Mouse (Mus musculus): ENCODE measurements around the gene Vps72.
"Not testable (repeated sequence)": the region's sequence is repeated elsewhere in the genome, so short reads cannot be mapped to it uniquely, and the experiment has no call there.

Gene Vps72

GRCm38 (mm10) chr3:95110911-95111726 lies at the start of gene Vps72:
TSS of gene Vps72 (plus strand) at chr3:95111022.
- DNase-seq (ENCODE audit: low read depth) = peak; percentile 92

DNA sequence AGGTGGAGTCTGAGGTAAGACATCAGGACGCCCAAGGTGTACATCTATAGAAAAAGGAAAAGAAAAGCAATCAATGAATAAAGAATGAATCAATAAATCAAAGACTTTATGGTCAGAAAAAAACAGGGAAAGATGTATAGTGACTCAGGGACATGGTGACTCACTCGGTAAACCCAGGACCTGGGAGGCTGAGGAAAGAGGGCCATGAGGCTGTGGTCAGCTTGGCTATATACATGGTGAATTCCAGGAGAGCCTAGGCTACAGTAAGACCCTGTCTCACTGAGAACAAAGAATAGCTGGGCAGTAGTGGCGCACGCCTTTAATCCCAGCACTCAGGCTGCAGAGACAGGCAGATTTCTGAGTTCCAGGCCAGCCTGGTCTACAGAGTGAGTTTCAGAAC lies 47.1 kb upstream of the Vps72 start:
- DNase-seq (ENCODE audit: low read depth) = no peak

GRCm38 (mm10) chr3:95065553-95065952 lies 45.3 kb upstream of the Vps72 start:
- no peak for DNase-seq (ENCODE audit: low read depth)

DNA sequence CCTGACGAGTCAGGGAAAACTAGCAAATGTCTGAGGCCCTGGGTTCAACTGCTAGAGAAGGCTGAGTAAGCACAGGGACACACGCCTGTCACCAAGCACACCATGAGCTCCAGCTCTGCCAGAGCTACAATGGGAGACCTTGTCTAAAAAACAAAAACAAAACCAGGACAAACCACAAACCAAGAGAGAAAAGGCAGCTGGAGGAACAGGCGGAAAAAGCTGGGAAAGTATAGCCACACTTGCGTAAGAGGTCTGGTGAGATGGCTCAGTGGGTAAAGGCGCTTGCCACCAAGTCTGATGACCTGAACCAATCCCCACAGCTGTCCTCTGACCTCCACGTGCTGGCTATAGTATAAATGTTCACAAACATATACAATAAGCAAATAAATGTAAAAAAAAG lies 44.7 kb upstream of the Vps72 start:
- DNase-seq (ENCODE audit: low read depth) = no peak

DNA sequence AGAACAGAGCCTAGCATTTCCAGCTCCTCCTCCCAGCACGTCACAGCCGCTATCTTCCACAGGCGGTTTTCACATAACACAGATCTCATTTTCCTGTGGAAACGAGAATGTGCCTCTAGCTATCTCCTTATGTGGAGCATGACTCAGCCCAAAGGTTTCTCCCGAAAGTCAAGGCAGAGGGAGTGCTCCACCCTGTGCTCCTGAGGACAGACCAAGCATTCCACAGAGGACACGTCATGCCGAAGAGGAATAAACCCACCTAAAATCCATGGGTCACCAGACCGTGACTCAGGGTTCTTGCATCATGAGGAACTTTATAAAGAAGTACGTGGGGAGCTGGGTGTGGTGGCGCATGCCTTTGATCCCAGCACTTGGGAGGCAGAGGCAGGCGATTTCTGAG lies 44.3 kb upstream of the Vps72 start:
- DNase-seq (ENCODE audit: low read depth) = no peak

GRCm38 (mm10) chr3:95071606-95072005 lies 39.2 kb upstream of the Vps72 start:
- no peak for DNase-seq (ENCODE audit: low read depth)

- no peak for DNase-seq (ENCODE audit: low read depth)
Measured at GRCm38 (mm10) chr3:95088071-95088470, 22.8 kb upstream of the Vps72 start.

DNA sequence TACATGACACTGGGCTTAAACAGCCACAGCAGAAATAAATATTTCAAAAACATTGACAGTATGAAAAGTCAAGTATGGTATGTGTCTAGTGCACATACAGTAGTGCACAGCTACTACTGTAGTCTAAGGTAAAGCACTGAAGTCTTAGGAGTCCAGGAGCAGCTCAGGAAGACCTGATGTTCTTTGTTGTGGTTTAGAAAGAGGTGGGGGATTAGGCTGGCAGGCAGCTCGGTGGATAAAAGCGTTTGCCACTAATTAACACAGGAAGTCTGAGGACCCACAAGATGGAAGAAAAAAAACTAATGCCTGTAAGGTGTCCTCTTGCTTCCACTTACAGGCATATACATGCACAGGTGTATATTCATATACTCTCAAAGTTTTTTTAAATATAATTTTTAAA lies 10.0 kb upstream of the Vps72 start:
- peak; percentile 47 for DNase-seq (ENCODE audit: low read depth)

DNA sequence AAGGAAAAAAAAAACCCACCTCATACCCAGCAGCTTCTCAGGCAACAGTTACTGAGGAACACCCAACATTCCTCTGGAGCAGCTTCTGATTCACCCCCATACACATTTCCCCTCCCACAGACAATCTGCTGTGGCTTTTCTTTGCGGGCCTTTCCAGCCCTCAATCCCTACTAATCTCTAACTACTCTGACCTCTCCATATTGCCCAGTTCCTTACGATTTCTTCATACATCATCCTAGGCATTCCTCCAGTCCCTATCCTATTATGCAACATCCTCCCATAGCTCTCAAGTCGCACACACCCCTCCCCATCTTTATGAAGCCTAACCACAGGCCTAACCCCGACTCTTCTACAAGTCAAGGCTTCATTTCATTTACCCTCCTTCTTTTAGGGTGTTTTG lies 5.7 kb upstream of the Vps72 start:
- DNase-seq (ENCODE audit: low read depth) = peak; percentile 29

DNA sequence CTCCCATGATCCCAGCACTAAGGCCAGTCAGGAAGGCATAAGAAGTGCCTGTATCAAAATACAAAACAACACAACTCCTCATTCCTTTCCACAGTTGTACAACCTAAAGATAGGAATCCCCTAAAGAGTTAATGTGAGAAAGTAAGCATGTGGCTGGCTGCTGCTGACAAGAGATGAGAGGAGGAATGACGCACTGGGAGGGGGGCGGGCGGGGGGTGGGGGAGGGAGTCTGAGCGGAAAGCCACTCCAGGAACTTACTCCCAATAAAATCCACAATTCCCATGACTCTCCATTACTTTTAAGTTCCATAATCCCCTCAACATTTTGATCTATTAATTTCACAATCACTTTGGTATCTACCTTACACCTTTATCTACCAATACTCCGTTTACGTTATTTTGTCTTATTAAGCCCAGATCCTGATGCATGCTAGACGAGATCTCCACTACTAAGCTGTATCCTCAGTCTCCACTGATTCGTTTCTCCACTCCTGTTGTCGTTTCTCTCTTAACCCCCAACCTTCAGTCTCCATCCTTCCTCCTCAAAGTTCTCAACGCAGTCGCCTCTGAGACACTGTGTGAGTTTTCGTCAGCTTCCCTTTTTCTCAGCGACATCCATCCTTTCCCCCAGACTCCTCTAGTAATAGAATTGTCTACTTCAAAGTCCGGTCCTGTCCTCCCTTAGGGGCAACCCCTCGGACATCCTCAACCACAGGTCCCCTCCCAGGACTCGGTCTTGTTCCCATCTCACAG lies 5.1 kb upstream of the Vps72 start:
- peak; percentile 30 for DNase-seq (ENCODE audit: low read depth)

DNA sequence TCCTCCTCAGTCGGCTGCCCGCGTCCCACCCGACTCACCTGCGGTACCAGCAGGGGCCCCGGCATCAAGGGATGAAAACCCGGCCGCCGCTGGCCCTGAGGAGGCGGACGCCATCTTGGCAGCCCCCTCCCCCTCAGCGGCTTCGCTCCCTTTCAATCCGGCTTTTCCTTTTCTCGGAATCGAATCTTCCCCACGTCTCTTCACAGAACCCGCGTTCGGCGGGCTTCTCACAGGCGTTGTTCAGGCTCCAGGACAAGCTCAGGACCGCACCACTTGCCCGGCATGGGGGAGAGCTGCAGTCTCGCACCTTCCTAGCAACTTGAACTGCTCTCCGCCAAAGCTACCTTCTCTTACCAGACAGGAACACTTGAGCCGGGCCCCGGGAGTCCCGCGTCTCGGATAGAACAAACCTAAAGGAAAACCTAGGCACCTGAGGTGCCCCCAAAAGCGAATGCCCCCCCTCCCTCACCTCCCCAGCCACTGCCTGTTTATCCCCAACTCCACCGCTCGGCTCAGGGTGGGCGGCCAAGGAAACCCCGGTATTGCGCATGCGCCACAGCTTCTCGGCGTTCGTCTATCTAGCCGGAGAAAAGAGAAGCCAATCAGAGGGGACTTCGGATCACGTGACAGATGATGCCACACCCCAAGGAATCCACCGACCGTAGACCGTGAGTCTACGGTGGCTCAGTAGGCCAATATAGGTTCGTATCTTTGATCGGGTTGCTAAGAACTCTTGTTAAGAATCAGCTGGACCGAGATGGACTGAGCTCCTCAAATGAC lies 4.3 kb upstream of the Vps72 start, which contains the start of gene Pip5k1a:
Pip5k1a (minus strand) TSS at position 593 of the 780 bp plus-strand sequence.
- peak; percentile 98 for DNase-seq (ENCODE audit: low read depth)

DNA sequence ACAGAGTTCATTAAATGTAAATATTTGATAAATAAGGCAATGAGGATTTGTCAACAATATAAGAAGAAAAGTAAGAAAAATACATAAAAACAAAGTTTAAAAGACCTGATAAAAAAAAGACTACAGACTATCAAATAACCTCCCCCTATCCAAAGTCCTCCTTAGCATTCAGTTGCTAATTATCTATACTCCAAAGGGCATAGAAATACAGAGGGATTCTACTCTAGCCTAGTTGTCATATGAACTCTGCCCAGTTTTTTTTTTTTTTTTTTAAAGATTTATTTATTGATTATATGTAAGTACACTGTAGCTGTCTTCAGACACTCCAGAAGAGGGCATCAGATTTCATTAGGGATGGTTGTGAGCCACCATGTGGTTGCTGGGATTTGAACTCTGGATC lies 3.5 kb upstream of the Vps72 start:
- DNase-seq (ENCODE audit: low read depth) = not testable (repeated sequence)

GRCm38 (mm10) chr3:95107898-95108297 lies 2.9 kb upstream of the Vps72 start:
- peak; percentile 44 for DNase-seq (ENCODE audit: low read depth)

DNA sequence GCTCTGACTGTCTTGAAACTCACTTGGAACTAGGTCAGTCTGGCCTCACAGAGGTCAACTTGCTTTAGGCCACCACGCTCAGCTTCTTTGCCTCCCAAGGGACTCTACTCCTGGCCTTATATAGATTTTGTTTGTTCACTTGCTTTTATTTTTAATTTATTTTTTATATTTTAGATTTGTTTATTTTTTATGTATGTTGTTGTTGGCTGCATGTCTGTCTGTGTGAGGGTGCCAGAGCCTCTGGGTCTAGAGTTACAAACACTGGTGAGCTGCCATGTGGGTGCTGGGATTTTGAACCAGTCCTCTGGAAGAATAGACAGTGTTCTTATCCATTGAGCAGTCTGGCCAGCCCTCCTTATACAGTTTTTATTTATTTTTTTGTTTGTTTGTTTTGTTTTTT lies 1.9 kb downstream of the Vps72 start:
- no peak for DNase-seq (ENCODE audit: low read depth)

GRCm38 (mm10) chr3:95117751-95118150 lies 6.9 kb downstream of the Vps72 start:
- no peak for DNase-seq (ENCODE audit: low read depth)

DNA sequence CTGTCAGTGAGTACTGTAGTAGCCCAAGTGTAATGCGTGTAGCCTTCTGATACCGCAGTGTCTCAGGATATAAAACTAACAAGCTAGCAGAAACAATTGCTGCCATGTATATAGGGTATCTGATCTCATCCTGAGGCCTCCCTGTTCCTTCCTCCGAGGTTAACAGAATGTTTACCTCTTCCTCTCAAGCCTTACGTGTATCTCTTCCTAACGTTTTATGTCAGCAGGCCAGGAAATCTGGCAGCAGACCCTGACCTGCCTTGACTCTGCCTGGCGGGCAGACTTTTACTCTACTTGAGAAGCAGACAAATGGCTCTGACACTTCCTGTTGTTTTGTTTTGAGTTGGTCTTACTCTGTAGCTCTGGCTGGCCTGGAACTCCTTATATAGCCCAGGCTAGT lies 10.8 kb downstream of the Vps72 start:
- no peak for DNase-seq (ENCODE audit: low read depth)

DNA sequence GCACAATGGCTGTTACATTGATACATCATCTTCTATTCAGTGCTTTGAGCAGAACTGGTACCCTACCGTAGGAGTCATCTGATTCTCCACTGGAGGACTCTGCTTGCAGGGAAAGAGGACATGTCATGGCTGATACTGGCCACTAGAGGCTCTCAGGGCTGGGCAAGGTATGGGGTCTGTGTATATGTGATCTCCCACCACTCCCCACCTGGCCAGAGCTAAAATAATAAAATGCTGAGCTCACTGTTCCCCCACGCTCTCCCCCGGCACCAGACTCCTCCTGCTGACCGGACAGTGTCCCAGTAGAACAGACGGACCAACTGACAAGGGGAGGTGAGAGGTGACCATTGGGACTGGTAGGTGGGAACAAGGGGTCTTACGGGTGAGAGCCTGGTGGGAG lies 13.4 kb downstream of the Vps72 start, which contains the start of gene Tmod4:
Tmod4 (plus strand) TSS at position 231 of the 400 bp plus-strand sequence.
- peak; percentile 42 for DNase-seq (ENCODE audit: low read depth)

DNA sequence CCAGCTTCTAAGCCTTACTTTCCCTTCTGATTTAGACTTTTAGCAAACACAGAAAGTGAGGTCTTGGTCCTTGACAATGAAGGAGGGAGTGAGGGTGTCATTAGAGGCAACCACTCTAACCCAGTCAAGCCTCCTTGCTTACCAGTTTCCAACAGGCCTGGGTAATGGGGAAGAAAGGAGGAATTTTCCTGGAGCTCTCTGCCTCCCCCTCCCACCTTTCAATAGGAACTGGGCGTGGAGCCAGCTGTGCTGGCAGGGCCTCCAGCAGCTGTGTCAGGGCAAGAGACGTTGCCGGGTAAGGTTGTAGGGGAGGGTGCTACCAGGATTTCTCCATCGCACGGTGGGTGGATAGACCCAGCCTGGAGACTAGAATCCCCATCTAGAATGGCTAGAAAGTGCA lies 14.2 kb downstream of the Vps72 start:
- no peak for DNase-seq (ENCODE audit: low read depth)

DNA sequence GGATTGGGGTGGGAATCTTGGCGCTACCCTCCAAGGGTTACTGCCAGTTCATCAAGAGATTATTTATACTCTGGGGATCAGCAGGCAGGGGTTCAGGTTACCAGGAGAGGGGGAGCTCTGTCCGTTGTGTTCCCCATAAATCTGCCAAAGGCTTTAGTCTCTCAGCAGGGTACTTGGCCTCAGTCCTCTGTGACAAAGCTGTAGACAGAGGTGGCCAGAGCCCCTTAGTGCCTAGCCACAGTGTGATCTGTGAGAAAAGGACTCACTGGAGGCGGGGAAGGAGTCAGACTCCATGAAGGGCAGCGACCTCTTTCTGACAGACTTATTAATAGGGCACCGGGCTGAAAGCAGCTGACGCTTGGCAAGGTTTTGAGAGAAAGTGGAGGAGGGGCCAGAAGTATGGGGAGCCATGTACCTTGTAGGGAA lies 18.4 kb downstream of the Vps72 start:
- no peak for DNase-seq (ENCODE audit: low read depth)

GRCm38 (mm10) chr3:95130081-95130480 lies 19.3 kb downstream of the Vps72 start:
- no peak for DNase-seq (ENCODE audit: low read depth)

DNA sequence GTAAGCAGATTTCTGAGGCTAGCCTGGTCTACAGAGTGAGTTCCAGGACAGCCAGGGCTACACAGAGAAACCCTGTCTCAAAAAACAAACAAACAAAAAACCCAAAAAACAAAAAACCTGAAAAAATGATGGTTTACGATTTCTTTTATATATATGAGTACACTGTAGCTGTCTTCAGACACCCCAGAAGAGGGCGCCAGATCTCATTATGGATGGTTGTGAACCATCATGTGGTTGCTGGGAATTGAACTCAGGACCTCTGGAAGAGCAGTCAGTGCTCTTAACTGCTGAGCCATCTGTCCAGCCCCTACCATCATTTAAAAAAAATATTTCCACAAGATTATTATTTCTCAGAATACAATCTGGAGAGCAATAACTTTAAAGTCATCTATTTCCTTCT lies 21.6 kb downstream of the Vps72 start:
- not testable (repeated sequence) for DNase-seq (ENCODE audit: low read depth)

DNA sequence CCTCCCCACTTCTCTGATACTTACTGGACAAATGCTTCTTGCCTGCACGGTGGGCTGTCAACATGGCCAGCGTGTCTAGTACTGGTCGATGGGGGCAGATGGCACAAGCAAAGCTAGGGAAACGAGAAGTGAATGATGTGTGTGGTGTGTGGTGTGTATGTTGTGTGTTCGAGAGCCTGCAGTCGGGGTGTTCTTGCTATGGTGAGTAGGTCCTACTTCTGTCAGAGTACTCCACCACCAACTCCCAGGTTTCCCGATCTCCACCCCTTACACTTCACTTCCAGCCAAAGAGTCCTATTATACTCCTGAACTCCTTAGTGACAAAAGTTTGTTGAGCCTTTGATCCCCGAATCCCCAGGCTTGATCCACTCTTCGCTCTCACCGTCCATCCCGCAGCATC lies 22.4 kb downstream of the Vps72 start:
- peak; percentile 24 for DNase-seq (ENCODE audit: low read depth)

Measured in naive thymus-derived CD4-positive, alpha-beta T cell, adult 2 months (primary cell).